Mouse (Mus musculus) kidney, embryonic 16.5 days (tissue): ENCODE measurements around the gene Hsp90b1. TPM values are rescaled to one million over a fixed set of nuclear protein-coding genes. Genes with fewer than 3 reads are reported as not detected.
"Not testable (repeated sequence)": the region's sequence is repeated elsewhere in the genome, so short reads cannot be mapped to it uniquely, and the experiment has no call there.

Experiments
- ATAC-seq: fragments of 200-750 bp; cut with Nextera tagmentation; 2 replicates; pipeline ENCODE4 v1.8.0; 2017; ENCODE audit warnings: moderate TSS enrichment; ENCODE audit not compliant: low FRiP score, low TSS enrichment
- H3K27ac ChIP-seq: fragments of 300-500 bp; sonication (generic); 2 replicates; pipeline ENCODE4 v1.5.1; 2014; ENCODE audit warnings: low read length
- H3K27me3 ChIP-seq: fragments of 300-500 bp; sonication (generic); 2 replicates; pipeline ENCODE4 v1.6.1; 2014; ENCODE audit warnings: low read length, control low read depth, mixed read lengths; ENCODE audit not compliant: insufficient read depth
- H3K36me3 ChIP-seq: fragments of 300-500 bp; sonication (generic); 2 replicates; pipeline ENCODE4 v1.6.1; 2014; ENCODE audit warnings: low read length, control low read depth, mixed read lengths; ENCODE audit not compliant: insufficient read depth
- H3K4me1 ChIP-seq: fragments of 300-500 bp; sonication (generic); 2 replicates; pipeline ENCODE4 v1.6.1; 2014; ENCODE audit warnings: low read length, control low read depth, mixed read lengths; ENCODE audit not compliant: insufficient read depth
- H3K4me2 ChIP-seq: fragments of 300-500 bp; sonication (generic); replicated peaks from 2 replicates; pipeline ENCODE4 v1.6.1; 2014; ENCODE audit warnings: low read depth, low read length
- H3K4me3 ChIP-seq: fragments of 300-500 bp; sonication (generic); 2 replicates; pipeline ENCODE4 v1.5.1; 2014; ENCODE audit warnings: mild to moderate bottlenecking, low read length
- H3K9ac ChIP-seq: fragments of 300-500 bp; sonication (generic); replicated peaks from 2 replicates; pipeline ENCODE4 v1.6.1; 2014; ENCODE audit warnings: low read length
- H3K9me3 ChIP-seq: fragments of 300-500 bp; sonication (generic); 2 replicates; pipeline ENCODE4 v1.6.1; 2016; ENCODE audit warnings: low read length, control low read depth
- WGBS: fragments of 180-500 bp; shearing (Covaris S2); extraction: QIAGEN DNeasy Blood & Tissue Kit; methylation state at CpG from one replicate; pipeline ENCODE4 v1.1.7; 2014; 5-methylcytosine and 5-hydroxymethylcytosine counted together
- polyA plus RNA-seq: library from polyadenylated mRNA; unstranded; fragments of >200 nt; fragmentation: Nextera tagmentation; extraction: Ambion mirVana; gene quantifications from 2 replicates; pipeline ENCODE4 v1.2.1, GENCODE M21; 2015

The Hsp90b1 gene
- polyA plus RNA-seq, 1 experiment from 2014 or later, result 786 TPM

GRCm38 (mm10) chr10:86705922-86706752 is 828 bp upstream of the Hsp90b1 start:
- Histone ChIP-seq H3K9ac (peak overlapping the region; percentile 77), H3K36me3 (peaks cover 22% of the 10 kb centered on the region), H3K4me1 (peaks cover 36% of the 10 kb centered on the region), H3K4me3 (peak overlapping the region; percentile 71), H3K9me3 (no peaks in the 10 kb centered on the region), H3K27ac (peak overlapping the region; percentile 98), H3K4me2 (peak overlapping the region; percentile 76), H3K27me3 (no peaks in the 10 kb centered on the region)
- ATAC-seq, result peak; percentile 90
- WGBS, result 3% methylated on average over 33 of the region's 33 CpGs

DNA sequence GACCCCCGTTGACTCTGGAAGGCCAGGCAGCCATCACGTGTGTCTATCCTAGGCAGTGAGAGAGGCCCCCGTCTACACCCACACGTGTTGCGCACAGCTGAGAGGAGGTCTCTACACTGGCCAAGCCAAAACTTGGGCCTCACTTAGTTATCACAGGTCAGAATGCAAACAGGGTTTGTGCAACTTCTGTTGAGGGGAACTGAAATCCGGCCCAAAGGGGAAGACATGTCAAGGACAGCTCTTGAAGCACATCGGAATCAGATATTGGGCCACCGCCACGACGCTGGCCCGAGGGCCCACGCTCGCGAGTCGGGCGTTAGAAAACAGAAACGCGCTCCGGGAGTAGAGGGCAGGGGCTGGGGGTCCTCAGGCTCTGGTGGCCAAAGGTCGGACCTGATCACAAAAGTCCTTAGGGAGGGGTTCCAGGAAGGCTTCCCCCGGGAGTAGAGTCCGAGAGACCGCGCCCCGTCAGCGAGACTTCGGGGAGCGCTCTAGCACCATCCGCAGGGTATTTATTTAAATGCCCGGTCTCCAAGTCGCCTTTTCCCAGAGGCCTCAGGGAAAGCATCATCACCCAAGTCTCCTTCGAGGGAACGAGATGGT is 619 bp downstream of the Hsp90b1 start:
- H3K4me1 ChIP-seq, result peaks cover 48% of the 10 kb centered on the region
- WGBS, result under 1% methylated on average over 33 of the region's 33 CpGs
- H3K4me3 ChIP-seq, result peak overlapping the region; percentile 71
- peak overlapping the region; percentile 91 for H3K9ac ChIP-seq
- no peaks in the 10 kb centered on the region for H3K9me3 ChIP-seq
- H3K4me2 ChIP-seq, result peak overlapping the region; percentile 79
- peak; percentile 1; the same call in 1 of the 2 replicates for ATAC-seq
- H3K27me3 ChIP-seq, result no peaks in the 10 kb centered on the region
- H3K36me3 ChIP-seq, result peaks cover 33% of the 10 kb centered on the region
- H3K27ac ChIP-seq, result peak overlapping the region; percentile 91

- WGBS, result 1% methylated on average over 8 of the region's 8 CpGs
- Histone ChIP-seq H3K9me3 (no peaks in the 10 kb centered on the region), H3K4me1 (peaks cover 49% of the 10 kb centered on the region), H3K9ac (peak overlapping the region; percentile 91), H3K27ac (no peak overlapping the region), H3K4me3 (peak overlapping the region; percentile 71), H3K4me2 (peak overlapping the region; percentile 79), H3K27me3 (no peaks in the 10 kb centered on the region), H3K36me3 (peaks cover 38% of the 10 kb centered on the region)
- no peak for ATAC-seq
Measured at GRCm38 (mm10) chr10:86704141-86704540, 1.2 kb downstream of the Hsp90b1 start.

DNA sequence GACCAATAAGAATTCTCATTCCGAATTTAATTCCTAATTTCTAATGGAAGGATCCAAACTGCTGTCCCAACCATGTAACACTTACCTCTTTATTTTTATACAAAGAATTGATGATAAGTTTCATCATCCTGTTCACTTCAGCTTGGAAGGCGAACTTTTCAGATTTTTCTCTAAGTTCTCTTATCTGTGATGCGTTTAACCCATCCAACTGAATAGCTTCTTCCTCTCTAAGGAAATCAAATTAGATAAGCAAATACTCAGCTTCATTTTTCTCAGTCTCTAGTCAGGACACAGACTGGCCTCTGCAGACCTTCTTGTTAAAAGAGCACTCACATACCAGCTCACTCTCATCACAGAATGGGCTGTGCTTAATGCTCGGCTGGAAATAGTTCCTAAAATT is 1.9 kb downstream of the Hsp90b1 start:
- no peaks in the 10 kb centered on the region for H3K9me3 ChIP-seq
- no peaks in the 10 kb centered on the region for H3K27me3 ChIP-seq
- no peak for ATAC-seq
- peak overlapping the region; percentile 79 for H3K4me2 ChIP-seq
- H3K4me1 ChIP-seq, result peaks cover 51% of the 10 kb centered on the region
- H3K9ac ChIP-seq, result peak overlapping the region; percentile 91
- H3K27ac ChIP-seq, result no peak overlapping the region
- peak overlapping the region; percentile 71 for H3K4me3 ChIP-seq
- H3K36me3 ChIP-seq, result peaks cover 44% of the 10 kb centered on the region
- WGBS, result 57% methylated on average over 4 of the region's 4 CpGs

GRCm38 (mm10) chr10:86702312-86702920 is 2.9 kb downstream of the Hsp90b1 start:
- Histone ChIP-seq H3K27ac (no peak overlapping the region), H3K4me3 (peak overlapping the region; percentile 71), H3K9me3 (no peaks in the 10 kb centered on the region), H3K4me1 (peaks cover 51% of the 10 kb centered on the region), H3K9ac (no peak overlapping the region; the same call in 1 of the 2 replicates), H3K4me2 (peak overlapping the region; percentile 79; the same call in 1 of the 2 replicates), H3K27me3 (no peaks in the 10 kb centered on the region), H3K36me3 (peaks cover 52% of the 10 kb centered on the region)
- WGBS, result 42% methylated on average over 4 of the region's 4 CpGs
- no peak for ATAC-seq

DNA sequence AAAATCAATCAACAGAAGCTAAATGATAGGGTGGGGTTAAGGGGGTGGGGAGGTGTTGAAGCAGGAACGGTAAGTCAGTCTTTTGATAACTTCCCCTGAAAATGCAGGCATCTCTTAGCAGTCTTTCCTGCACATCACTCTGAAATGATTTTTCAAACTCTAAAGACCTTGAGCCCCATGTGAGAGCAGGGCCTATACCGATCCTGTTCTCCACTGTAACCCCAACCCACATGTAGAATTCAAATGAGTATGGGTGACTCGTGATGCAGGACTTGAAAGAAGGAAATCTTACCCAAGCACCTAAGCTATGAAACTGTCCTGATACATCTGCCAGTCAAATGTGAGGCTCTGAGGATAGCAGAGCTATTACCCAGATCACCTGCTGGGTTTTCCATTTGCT is 4.3 kb downstream of the Hsp90b1 start:
- no peaks in the 10 kb centered on the region for H3K9me3 ChIP-seq
- H3K4me3 ChIP-seq, result peak overlapping the region; percentile 0; the same call in 1 of the 2 replicates
- no peak overlapping the region for H3K9ac ChIP-seq
- WGBS, result 55% methylated on average over 3 of the region's 3 CpGs
- peaks cover 43% of the 10 kb centered on the region for H3K4me1 ChIP-seq
- no peak overlapping the region for H3K27ac ChIP-seq
- ATAC-seq, result no peak
- H3K4me2 ChIP-seq, result peak overlapping the region; percentile 30
- H3K36me3 ChIP-seq, result peaks cover 55% of the 10 kb centered on the region
- no peaks in the 10 kb centered on the region for H3K27me3 ChIP-seq

- ATAC-seq, result no peak
- Histone ChIP-seq H3K36me3 (peaks cover 62% of the 10 kb centered on the region), H3K4me1 (peaks cover 43% of the 10 kb centered on the region), H3K4me2 (peak overlapping the region; percentile 30), H3K9ac (peak overlapping the region; percentile 2; the same call in 1 of the 2 replicates), H3K9me3 (no peaks in the 10 kb centered on the region), H3K27ac (no peak overlapping the region), H3K4me3 (no peak overlapping the region), H3K27me3 (no peaks in the 10 kb centered on the region)
- 45% methylated on average over 3 of the region's 3 CpGs for WGBS
Measured at GRCm38 (mm10) chr10:86700251-86700650, 5.1 kb downstream of the Hsp90b1 start.

GRCm38 (mm10) chr10:86686017-86686360 is 19.3 kb downstream of the Hsp90b1 start:
- Histone ChIP-seq H3K4me2 (peak overlapping the region; percentile 70), H3K9ac (peak overlapping the region; percentile 90), H3K4me3 (peak overlapping the region; percentile 67)
- H3K27ac ChIP-seq, H3K4me1 ChIP-seq, H3K36me3 ChIP-seq, ATAC-seq, H3K27me3 ChIP-seq, H3K9me3 ChIP-seq: not testable (repeated sequence)
- WGBS, result 11% methylated on average over 9 of the region's 9 CpGs

DNA sequence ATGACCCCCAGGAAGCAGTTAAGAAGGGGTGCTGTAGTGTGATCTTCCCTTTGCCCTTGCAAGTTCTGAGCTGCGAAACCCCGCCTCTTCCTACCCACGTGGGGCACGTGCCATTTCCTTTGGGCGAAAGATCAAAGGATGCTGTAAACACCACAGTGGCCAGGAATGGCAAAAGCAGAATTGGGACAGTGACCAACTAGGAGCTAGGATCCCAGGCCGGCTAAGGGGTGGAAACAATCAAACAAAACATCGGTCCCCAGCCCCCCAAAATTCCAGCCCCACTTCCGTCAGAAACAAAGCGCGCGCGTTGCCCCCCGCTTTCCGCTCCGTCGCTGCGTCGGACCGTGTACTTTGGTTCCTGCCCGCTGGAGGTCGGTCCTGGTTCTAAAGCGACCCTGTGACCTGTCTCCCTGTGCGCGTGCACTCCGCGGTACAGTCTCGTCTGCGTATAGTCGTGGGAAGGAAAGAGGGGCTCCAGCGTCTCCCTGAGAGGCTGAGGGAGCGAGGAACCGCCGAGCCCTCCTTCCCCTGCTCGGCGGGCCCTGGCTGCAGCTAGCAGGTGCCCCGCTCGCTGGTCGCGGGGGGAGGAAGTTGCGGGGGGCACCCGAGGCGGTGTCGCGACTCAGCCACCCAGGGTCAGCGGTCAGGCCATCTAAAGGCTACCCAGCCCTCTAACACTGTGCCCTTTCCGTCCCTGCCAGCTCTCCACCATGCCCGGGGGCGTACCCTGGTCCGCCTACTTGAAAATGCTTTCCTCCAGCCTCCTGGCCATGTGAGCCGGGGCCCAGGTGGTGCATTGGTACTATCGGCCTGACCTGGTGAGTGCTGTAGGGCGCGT is 19.9 kb downstream of the Hsp90b1 start:
- H3K4me2 ChIP-seq, result peak overlapping the region; percentile 70
- H3K4me1 ChIP-seq, H3K27me3 ChIP-seq, H3K36me3 ChIP-seq, H3K9me3 ChIP-seq: not testable (repeated sequence)
- under 1% methylated on average over 38 of the region's 53 CpGs for WGBS
- ATAC-seq, result peak; percentile 91
- peak overlapping the region; percentile 67 for H3K4me3 ChIP-seq
- H3K9ac ChIP-seq, result peak overlapping the region; percentile 90
- H3K27ac ChIP-seq, result peak overlapping the region; percentile 80
